13 mouse cellular contexts compared by ENCODE assay signal in the genomic region with DNA sequence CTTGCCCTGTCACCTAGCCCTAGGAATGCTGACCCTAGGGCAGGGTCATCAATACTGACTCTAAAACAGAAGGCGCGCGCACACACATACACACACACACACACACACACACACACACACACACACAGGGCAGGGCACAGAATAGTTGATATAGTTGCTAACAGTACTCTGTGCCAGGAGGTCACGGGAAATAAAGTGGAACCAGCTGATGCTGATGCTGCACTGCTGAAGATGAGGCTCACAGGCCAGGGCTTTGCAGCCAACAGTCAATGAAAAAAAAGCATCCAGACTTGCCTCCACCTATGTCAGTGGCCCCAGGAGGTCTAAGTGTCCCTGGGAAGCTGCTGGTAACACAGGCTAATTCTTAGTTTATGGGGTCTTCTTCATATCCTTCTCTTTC.
"Had no signal": no experiment of that assay in that cellular context is flagged by ENCODE, and none has a peak within 500 bp of the region (broad histone marks: within the 10 kb centered on the region; RNA-seq: fewer than 3 reads in every experiment).

No protein-coding gene starts in this region.

- H3K4me1 ChIP-seq: liver, embryonic 13.5 days; midbrain, embryonic 13.5 days had no signal

- H3K9me3 ChIP-seq: liver, embryonic 13.5 days had no signal

- H3K4me3 ChIP-seq: layer of hippocampus, adult 2 months; liver, embryonic 13.5 days; midbrain, embryonic 13.5 days had no signal

- H3K27ac ChIP-seq: layer of hippocampus, adult 2 months; liver, embryonic 13.5 days; macrophage; midbrain, embryonic 13.5 days; stomach, postnatal 0 days had no signal

- ATAC-seq: midbrain, embryonic 13.5 days had no signal

- H3K27me3 ChIP-seq: liver, embryonic 13.5 days; midbrain, embryonic 13.5 days had no signal

- H3K4me2 ChIP-seq: liver, embryonic 13.5 days; midbrain, embryonic 13.5 days had no signal

- H3K36me3 ChIP-seq: liver, embryonic 13.5 days; midbrain, embryonic 13.5 days had no signal

- H3K9ac ChIP-seq: liver, embryonic 13.5 days; midbrain, embryonic 13.5 days had no signal

- DNase-seq: kidney, adult 8-10 months; kidney, postnatal 14 days; layer of hippocampus, adult 9-11 months; liver, embryonic 13.5 days; lung, adult 2 months; right cerebral cortex, postnatal 4 days; thymus, adult 2 months; thymus, postnatal 14 days; thymus, postnatal 4 days had no signal
